Comparison of ENCODE assay signal across 19 mouse cellular contexts in genomic region chr2:74721882-74722281, GRCm38 (mm10). TPM values are rescaled to one million over a fixed set of nuclear protein-coding genes. Genes with fewer than 3 reads are reported as not detected.
DNase-seq lines count a peak whose midpoint lies in the region; ATAC-seq lines count a peak whose summit lies in the region.
"Had no signal": no experiment of that assay in that cellular context is flagged by ENCODE, and none has a peak within 500 bp of the region (broad histone marks: within the 10 kb centered on the region; RNA-seq: fewer than 3 reads in every experiment).

No protein-coding gene starts in this region.

- peaks cover 5% of the 10 kb centered on the region; the same call in 1 of the 2 replicates for H3K36me3 ChIP-seq in kidney, embryonic 16.5 days (ENCODE audit: insufficient read depth, low read length)
- H3K36me3 ChIP-seq in intestine, embryonic 15.5 days: no peaks in the 10 kb centered on the region
- H3K36me3 ChIP-seq in neural tube, embryonic 11.5 days (ENCODE audit: control insufficient read depth, insufficient read depth, low read length): no peaks in the 10 kb centered on the region
- H3K36me3 ChIP-seq: embryonic facial prominence, embryonic 13.5 days; forebrain, embryonic 10.5 days; limb, embryonic 15.5 days; midbrain, embryonic 13.5 days had no signal

- H3K4me1 ChIP-seq in kidney, embryonic 16.5 days (ENCODE audit: insufficient read depth, low read length): peaks cover 81% of the 10 kb centered on the region
- peaks cover 16% of the 10 kb centered on the region for H3K4me1 ChIP-seq in intestine, embryonic 15.5 days (replicated peaks)
- H3K4me1 ChIP-seq in neural tube, embryonic 11.5 days (ENCODE audit: control insufficient read depth, insufficient read depth, low read length): peaks cover 58% of the 10 kb centered on the region
- H3K4me1 ChIP-seq: embryonic facial prominence, embryonic 13.5 days; forebrain, embryonic 10.5 days; midbrain, embryonic 13.5 days had no signal

- peak overlapping the region; percentile 59 for H3K9ac ChIP-seq in kidney, embryonic 16.5 days (replicated peaks; ENCODE audit: low read length)
- no peak overlapping the region for H3K9ac ChIP-seq in intestine, embryonic 15.5 days
- peak overlapping the region; percentile 95 for H3K9ac ChIP-seq in neural tube, embryonic 11.5 days (ENCODE audit: low read length)
- H3K9ac ChIP-seq: embryonic facial prominence, embryonic 13.5 days; limb, embryonic 15.5 days; midbrain, embryonic 13.5 days had no signal

- H3K9me3 ChIP-seq in kidney, embryonic 16.5 days (ENCODE audit: low read length): no peaks in the 10 kb centered on the region
- H3K9me3 ChIP-seq in intestine, embryonic 15.5 days: no peaks in the 10 kb centered on the region
- H3K9me3 ChIP-seq in neural tube, embryonic 11.5 days (ENCODE audit: control insufficient read depth, low read length): no peaks in the 10 kb centered on the region
- H3K9me3 ChIP-seq: embryonic facial prominence, embryonic 13.5 days; forebrain, embryonic 10.5 days; limb, embryonic 15.5 days; midbrain, embryonic 13.5 days had no signal

- WGBS in kidney, embryonic 16.5 days: 15% methylated on average over 6 of the region's 6 CpGs
- WGBS in intestine, embryonic 15.5 days: 10% methylated on average over 6 of the region's 6 CpGs
- 2% methylated on average over 6 of the region's 6 CpGs for WGBS in neural tube, embryonic 11.5 days

- H3K4me3 ChIP-seq in kidney, embryonic 16.5 days (ENCODE audit: low read length): peak overlapping the region; percentile 45
- no peak overlapping the region for H3K4me3 ChIP-seq in intestine, embryonic 15.5 days (replicated peaks)
- H3K4me3 ChIP-seq in neural tube, embryonic 11.5 days (ENCODE audit: low read depth, low read length): peak overlapping the region; percentile 66
- H3K4me3 ChIP-seq: embryonic facial prominence, embryonic 13.5 days; forebrain, embryonic 10.5 days; limb, embryonic 15.5 days; midbrain, embryonic 13.5 days had no signal

- DNase-seq in adrenal gland, adult 2 months: peak; percentile 3
- DNase-seq in adrenal gland, adult 8-10 months: no peak
- DNase-seq in kidney, postnatal 25 days: no peak
- DNase-seq in neural tube, embryonic 11.5 days (ENCODE audit: low spot score): peak; percentile 61
- no peak for DNase-seq in lung, postnatal 36 days
- no peak for DNase-seq in thymus, postnatal 4 days
- DNase-seq: cerebellum, postnatal 14 days; lung, adult 2 months; right cerebral cortex, adult 18-20 months had no signal

- H3K4me2 ChIP-seq in kidney, embryonic 16.5 days (replicated peaks; ENCODE audit: low read depth, low read length): peak overlapping the region; percentile 45
- H3K4me2 ChIP-seq in intestine, embryonic 15.5 days (replicated peaks): peak overlapping the region; percentile 24; the same call in 1 of the 2 replicates
- peak overlapping the region; percentile 89 for H3K4me2 ChIP-seq in neural tube, embryonic 11.5 days (ENCODE audit: low read depth)
- H3K4me2 ChIP-seq: embryonic facial prominence, embryonic 13.5 days; limb, embryonic 15.5 days; midbrain, embryonic 13.5 days had no signal

- H3K27me3 ChIP-seq in kidney, embryonic 16.5 days (ENCODE audit: insufficient read depth, low read length): no peaks in the 10 kb centered on the region
- peaks cover 53% of the 10 kb centered on the region for H3K27me3 ChIP-seq in intestine, embryonic 15.5 days (replicated peaks)
- no peaks in the 10 kb centered on the region for H3K27me3 ChIP-seq in neural tube, embryonic 11.5 days (ENCODE audit: control insufficient read depth, insufficient read depth, low read length)

- ATAC-seq in kidney, embryonic 16.5 days (ENCODE audit: low FRiP score, low TSS enrichment): peak; percentile 58; the same call in 1 of the 2 replicates
- peak; percentile 26; the same call in 1 of the 2 replicates for ATAC-seq in intestine, embryonic 15.5 days
- peak; percentile 59 for ATAC-seq in neural tube, embryonic 11.5 days (ENCODE audit: insufficient read depth, low FRiP score, low TSS enrichment)
- ATAC-seq: midbrain, embryonic 13.5 days had no signal

- H3K27ac ChIP-seq in kidney, embryonic 16.5 days (ENCODE audit: low read length): peak overlapping the region; percentile 76
- no peak overlapping the region for H3K27ac ChIP-seq in intestine, embryonic 15.5 days
- H3K27ac ChIP-seq in neural tube, embryonic 11.5 days (ENCODE audit: low read depth, low read length): peak overlapping the region; percentile 99
- H3K27ac ChIP-seq: embryonic facial prominence, embryonic 13.5 days; forebrain, embryonic 10.5 days; limb, embryonic 15.5 days; macrophage; midbrain, embryonic 13.5 days had no signal

RNA-seq across cellular contexts. Expression of gene Gm28230, which starts 4.6 kb away (rescaled TPM):
- 1 to 10 TPM; 1.3 to 2.5 TPM for total RNA-seq in adrenal gland, adult 2 months (2021)
- 1.3 and 2.7 TPM in 2 replicates for polyA plus RNA-seq in adrenal gland, adult 2 months (2012; rRNA removed)
- total RNA-seq in adrenal gland, adult 8-10 months (2022): 1 to 10 TPM; 1.3 to 3.6 (median 3.2) TPM
- polyA plus RNA-seq in kidney, embryonic 16.5 days (2015; fragmentation: Nextera tagmentation; extraction: Ambion mirVana): 1.3 and 2.1 TPM in 2 replicates
- 0.55 and 0.73 TPM in 2 replicates for polyA plus RNA-seq in intestine, embryonic 15.5 days (2015; fragmentation: Nextera tagmentation; extraction: Ambion mirVana)
- polyA plus RNA-seq in neural tube, embryonic 11.5 days (2014; fragmentation: Nextera tagmentation; extraction: Ambion mirVana): 3.9 and 5.5 TPM in 2 replicates
- total RNA-seq: granulocyte monocyte progenitor cell, adult 5-6 weeks had no signal
- polyA plus RNA-seq: forebrain, embryonic 10.5 days; frontal cortex, adult 2 months; heart, embryonic 14.5 days; macrophage; midbrain, embryonic 13.5 days had no signal

RNA-seq across cellular contexts. Expression of gene Hoxd4, which starts 10.2 kb away (rescaled TPM):
- 10 to 100 TPM; 16.7 to 19.3 TPM for total RNA-seq in adrenal gland, adult 2 months (2021)
- polyA plus RNA-seq in adrenal gland, adult 2 months (2012; rRNA removed): 72.3 and 92.5 TPM in 2 replicates
- total RNA-seq in adrenal gland, adult 8-10 months (2022): 10 to 100 TPM; 16.8 to 37.2 (median 31.3) TPM
- polyA plus RNA-seq in kidney, embryonic 16.5 days (2015; fragmentation: Nextera tagmentation; extraction: Ambion mirVana): 4.5 and 4.9 TPM in 2 replicates
- 1.2 and 1.6 TPM in 2 replicates for polyA plus RNA-seq in intestine, embryonic 15.5 days (2015; fragmentation: Nextera tagmentation; extraction: Ambion mirVana)
- polyA plus RNA-seq in neural tube, embryonic 11.5 days (2014; fragmentation: Nextera tagmentation; extraction: Ambion mirVana): 9.2 and 11.2 TPM in 2 replicates
- total RNA-seq: granulocyte monocyte progenitor cell, adult 5-6 weeks had no signal
- polyA plus RNA-seq: embryonic facial prominence, embryonic 13.5 days; forebrain, embryonic 10.5 days; frontal cortex, adult 2 months; macrophage; midbrain, embryonic 13.5 days had no signal

RNA-seq across cellular contexts. Expression of gene Hoxd3, which starts 10.2 kb away (rescaled TPM):
- 1 to 10 TPM in 1 of 2 experiments, under 1 TPM in 1; 0.62 to 1.0 TPM for total RNA-seq in adrenal gland, adult 2 months (2021)
- polyA plus RNA-seq in adrenal gland, adult 2 months (2012; rRNA removed): 10.6 and 11.1 TPM in 2 replicates
- 1 to 10 TPM in 3 of 4 experiments, under 1 TPM in 1; 0.73 to 1.9 (median 1.5) TPM for total RNA-seq in adrenal gland, adult 8-10 months (2022)
- 14.6 and 15.4 TPM in 2 replicates for polyA plus RNA-seq in kidney, embryonic 16.5 days (2015; fragmentation: Nextera tagmentation; extraction: Ambion mirVana)
- polyA plus RNA-seq in intestine, embryonic 15.5 days (2015; fragmentation: Nextera tagmentation; extraction: Ambion mirVana): 18.8 and 19.2 TPM in 2 replicates
- polyA plus RNA-seq in neural tube, embryonic 11.5 days (2014; fragmentation: Nextera tagmentation; extraction: Ambion mirVana): 52.7 and 55.0 TPM in 2 replicates
- total RNA-seq: granulocyte monocyte progenitor cell, adult 5-6 weeks had no signal
- polyA plus RNA-seq: frontal cortex, adult 2 months; macrophage had no signal

RNA-seq across cellular contexts. Expression of gene Hoxd8, which starts 17.5 kb away (rescaled TPM):
- 10 to 100 TPM; 27.9 to 34.7 TPM for total RNA-seq in adrenal gland, adult 2 months (2021)
- polyA plus RNA-seq in adrenal gland, adult 2 months (2012; rRNA removed): 19.7 and 52.7 TPM in 2 replicates
- total RNA-seq in adrenal gland, adult 8-10 months (2022): 10 to 100 TPM; 33.3 to 45.8 (median 36.6) TPM
- polyA plus RNA-seq in kidney, embryonic 16.5 days (2015; fragmentation: Nextera tagmentation; extraction: Ambion mirVana): 41.0 and 45.6 TPM in 2 replicates
- polyA plus RNA-seq in intestine, embryonic 15.5 days (2015; fragmentation: Nextera tagmentation; extraction: Ambion mirVana): 4.2 and 5.1 TPM in 2 replicates
- 21.3 and 23.1 TPM in 2 replicates for polyA plus RNA-seq in neural tube, embryonic 11.5 days (2014; fragmentation: Nextera tagmentation; extraction: Ambion mirVana)
- total RNA-seq: granulocyte monocyte progenitor cell, adult 5-6 weeks had no signal
- polyA plus RNA-seq: forebrain, embryonic 10.5 days; macrophage; midbrain, embryonic 13.5 days had no signal

RNA-seq across cellular contexts. Expression of gene Hoxd9, which starts 24.4 kb away (rescaled TPM):
- total RNA-seq in adrenal gland, adult 2 months (2021): 1 to 10 TPM; 3.3 to 7.8 TPM
- polyA plus RNA-seq in adrenal gland, adult 2 months (2012; rRNA removed): 6.5 and 9.0 TPM in 2 replicates
- 1 to 10 TPM; 6.5 to 9.2 (median 7.0) TPM for total RNA-seq in adrenal gland, adult 8-10 months (2022)
- polyA plus RNA-seq in kidney, embryonic 16.5 days (2015; fragmentation: Nextera tagmentation; extraction: Ambion mirVana): 38.2 and 38.4 TPM in 2 replicates
- 4.4 and 5.9 TPM in 2 replicates for polyA plus RNA-seq in intestine, embryonic 15.5 days (2015; fragmentation: Nextera tagmentation; extraction: Ambion mirVana)
- 14.3 and 17.3 TPM in 2 replicates for polyA plus RNA-seq in neural tube, embryonic 11.5 days (2014; fragmentation: Nextera tagmentation; extraction: Ambion mirVana)
- total RNA-seq: granulocyte monocyte progenitor cell, adult 5-6 weeks had no signal
- polyA plus RNA-seq: forebrain, embryonic 10.5 days; macrophage; midbrain, embryonic 13.5 days had no signal

Comparison
In these comparisons a context has a peak if more than half of its experiments do, and no peak if none do; other contexts are left out.
1. DNase-seq: peak in adrenal gland, adult 2 months (single experiment) and neural tube, embryonic 11.5 days (single experiment); none in adrenal gland, adult 8-10 months (single experiment), kidney, postnatal 25 days (0 of 2), lung, postnatal 36 days (single experiment) and thymus, postnatal 4 days (single experiment).
2. H3K4me2 ChIP-seq: peak in every context shown above with its lines; median percentile 89 in neural tube, embryonic 11.5 days; 45 in kidney, embryonic 16.5 days; 24 in intestine, embryonic 15.5 days.
3. Peak in every context shown above with its lines, with median percentiles within 50 percentile points of each other: ATAC-seq.